Mouse (Mus musculus) frontal cortex, postnatal 25 days (tissue): ENCODE measurements around the gene Olfr57.
"Not testable (repeated sequence)": the region's sequence is repeated elsewhere in the genome, so short reads cannot be mapped to it uniquely, and the experiment has no call there.

ENCODE experiments used
- DNase-seq, 2 experiments: peaks; one replicate each; pipeline ENCODE4 v3.0.0; 2022; ENCODE audit warnings: low spot score in 2 of 2

The Olfr57 gene

DNA sequence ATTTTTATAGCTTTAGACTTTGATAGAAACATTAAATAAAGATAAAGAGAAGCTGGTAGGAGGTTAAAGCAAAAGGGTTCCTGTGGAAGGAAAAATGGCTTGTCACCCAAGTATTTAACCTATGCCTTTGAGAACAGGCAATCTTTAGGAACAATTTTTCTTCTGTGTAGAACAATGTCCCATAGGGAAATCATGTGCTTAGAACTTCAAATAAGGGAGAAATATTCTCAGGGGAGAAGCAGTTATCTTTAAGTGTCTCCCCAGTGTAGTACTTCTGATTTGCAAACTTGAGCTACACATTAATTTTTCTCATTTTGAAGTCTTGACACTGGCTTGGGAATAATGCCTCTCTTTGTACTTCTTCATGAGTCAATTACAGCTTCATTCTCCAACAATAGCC is at the start of gene Olfr57:
Gene Olfr57, plus strand, starts transcription at position 301 of the 400 bp plus-strand sequence.
- DNase-seq = no peak

DNA sequence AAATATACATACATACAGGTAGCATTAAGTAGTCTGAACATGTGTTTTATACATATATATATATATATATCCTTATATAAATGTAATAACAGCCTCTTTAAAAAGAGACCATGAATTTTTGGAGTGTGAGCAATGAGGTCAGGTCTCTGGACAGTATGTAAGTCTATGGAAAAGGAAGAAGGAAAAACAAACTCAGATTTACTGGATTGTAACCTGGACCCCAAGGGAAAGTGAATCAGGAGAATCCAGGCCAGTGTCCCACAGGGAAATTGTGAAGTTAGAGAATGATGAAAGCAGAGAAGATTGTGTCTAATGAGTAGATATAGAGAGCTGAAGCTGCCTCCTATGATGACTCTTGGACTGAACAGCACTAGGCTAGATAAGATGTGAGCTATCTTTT is 47.8 kb upstream of the Olfr57 start, which contains the start of gene Olfr1352:
Gene Olfr1352, plus strand, starts transcription at position 301 of the 400 bp plus-strand sequence.
- DNase-seq = no peak

GRCm38 (mm10) chr10:79012172-79012571 is 16.4 kb upstream of the Olfr57 start, which contains the start of gene Olfr1351:
Gene Olfr1351 (plus strand): TSS chr10:79012472.
- DNase-seq = no peak

DNA sequence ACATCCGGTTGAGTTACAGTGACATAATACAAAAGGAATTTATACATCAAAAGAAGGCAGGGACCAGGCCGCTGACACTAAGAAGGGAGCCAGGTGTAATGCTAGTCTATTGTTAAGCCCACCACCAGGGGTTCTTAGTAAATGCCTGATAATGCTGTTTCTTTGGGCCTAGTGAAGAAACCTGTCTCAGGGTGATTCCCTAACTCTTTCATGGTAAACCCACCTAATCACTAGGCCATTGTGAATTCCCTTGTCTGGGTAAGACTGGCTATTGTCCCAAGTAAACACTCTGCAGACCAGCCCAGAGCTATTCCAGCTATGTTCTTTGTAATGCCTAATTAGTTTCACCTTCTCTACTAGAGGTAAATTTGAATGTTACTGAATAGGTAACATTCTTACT is 13.9 kb downstream of the Olfr57 start:
- DNase-seq = not testable (repeated sequence)

GRCm38 (mm10) chr10:79057370-79057769 is 28.8 kb downstream of the Olfr57 start:
- not testable (repeated sequence) for DNase-seq
